Mouse (Mus musculus): ENCODE data around the gene Kif13a. TPM values are rescaled to one million over a fixed set of nuclear protein-coding genes. Genes with fewer than 3 reads are reported as not detected.

The Kif13a gene
- polyA plus RNA-seq, 1 experiment from 2014 or later = 11.7 TPM

DNA sequence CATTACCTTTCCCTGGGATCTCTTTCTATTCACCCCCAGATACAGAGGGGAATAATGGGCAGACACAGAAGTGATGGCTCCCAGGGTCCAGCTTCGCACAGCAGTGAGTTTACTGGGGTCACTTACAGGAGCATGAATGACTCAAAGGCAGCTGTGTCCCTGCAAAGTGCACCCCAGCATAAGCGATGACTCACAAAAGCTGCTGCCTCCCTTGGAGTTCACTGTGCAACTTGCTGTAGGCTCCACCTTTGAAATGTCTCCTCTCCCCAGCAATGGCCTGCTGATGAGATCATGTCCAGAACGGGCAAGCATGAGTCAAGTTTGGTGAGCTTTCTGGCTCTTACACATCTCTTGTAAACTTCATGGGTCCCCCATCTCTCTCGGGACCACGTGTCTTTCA, 29.5 kb upstream of the Kif13a start:
- Histone ChIP-seq H3K4me3 (ENCODE audit: low read length) (no peak overlapping the region), H3K27me3 (ENCODE audit: control insufficient read depth, insufficient read depth, low read depth, low read length) (no peaks in the 10 kb centered on the region), H3K9me3 (ENCODE audit: control insufficient read depth, low read length) (no peaks in the 10 kb centered on the region; the same call in 1 of the 2 replicates), H3K27ac (ENCODE audit: low read length) (no peak overlapping the region), H3K4me2 (ENCODE audit: low read depth, low read length) (no peak overlapping the region), H3K36me3 (ENCODE audit: control insufficient read depth, insufficient read depth, low read length) (no peaks in the 10 kb centered on the region), H3K4me1 (replicated peaks; ENCODE audit: control insufficient read depth, insufficient read depth, low read length) (no peaks in the 10 kb centered on the region), H3K9ac (ENCODE audit: low read length) (no peak overlapping the region)
- no peak for ATAC-seq (ENCODE audit: low read depth)
- 77% methylated on average over 5 of the region's 5 CpGs for WGBS

DNA sequence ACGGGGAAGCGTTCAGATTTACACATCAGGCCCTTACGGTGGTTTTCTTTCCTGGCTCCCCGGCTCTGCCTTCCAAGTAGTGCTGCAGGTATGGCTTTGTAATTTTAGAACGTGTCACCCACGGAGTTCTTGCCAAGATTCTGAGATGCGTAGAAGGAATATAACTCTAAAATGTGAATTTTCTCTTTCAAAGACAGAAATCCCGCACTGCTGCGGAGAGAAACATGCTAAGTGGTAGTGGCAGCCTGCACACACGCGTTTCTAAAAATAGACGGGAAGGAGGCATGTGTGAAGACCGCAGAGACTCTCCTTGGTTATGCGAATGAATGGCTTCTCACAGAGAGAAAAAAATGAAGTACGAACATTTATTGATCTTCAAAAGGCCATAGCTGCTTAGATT, 21.5 kb upstream of the Kif13a start:
- no peak overlapping the region for H3K9ac ChIP-seq (ENCODE audit: low read length)
- no peak overlapping the region for H3K4me3 ChIP-seq (ENCODE audit: low read length)
- no peaks in the 10 kb centered on the region for H3K9me3 ChIP-seq (ENCODE audit: control insufficient read depth, low read length)
- no peak overlapping the region for H3K27ac ChIP-seq (ENCODE audit: low read length)
- H3K27me3 ChIP-seq (ENCODE audit: control insufficient read depth, insufficient read depth, low read depth, low read length) = no peaks in the 10 kb centered on the region
- ATAC-seq (ENCODE audit: low read depth) = no peak
- H3K4me2 ChIP-seq (ENCODE audit: low read depth, low read length) = no peak overlapping the region
- no peaks in the 10 kb centered on the region for H3K36me3 ChIP-seq (ENCODE audit: control insufficient read depth, insufficient read depth, low read length)
- WGBS = 73% methylated on average over 15 of the region's 15 CpGs
- H3K4me1 ChIP-seq (replicated peaks; ENCODE audit: control insufficient read depth, insufficient read depth, low read length) = no peaks in the 10 kb centered on the region

GRCm38 (mm10) chr13:46949741-46950140, 20.1 kb upstream of the Kif13a start:
- H3K4me3 ChIP-seq (ENCODE audit: low read length) = no peak overlapping the region
- H3K9ac ChIP-seq (ENCODE audit: low read length) = no peak overlapping the region
- no peak overlapping the region for H3K4me2 ChIP-seq (ENCODE audit: low read depth, low read length)
- H3K27me3 ChIP-seq (ENCODE audit: control insufficient read depth, insufficient read depth, low read depth, low read length) = no peaks in the 10 kb centered on the region
- no peaks in the 10 kb centered on the region for H3K4me1 ChIP-seq (replicated peaks; ENCODE audit: control insufficient read depth, insufficient read depth, low read length)
- no peaks in the 10 kb centered on the region for H3K36me3 ChIP-seq (ENCODE audit: control insufficient read depth, insufficient read depth, low read length)
- no peaks in the 10 kb centered on the region for H3K9me3 ChIP-seq (ENCODE audit: control insufficient read depth, low read length)
- no peak for ATAC-seq (ENCODE audit: low read depth)
- 89% methylated on average over 2 of the region's 2 CpGs for WGBS
- H3K27ac ChIP-seq (ENCODE audit: low read length) = no peak overlapping the region

- Histone ChIP-seq H3K4me2 (ENCODE audit: low read depth, low read length) (no peak overlapping the region), H3K27ac (ENCODE audit: low read length) (no peak overlapping the region), H3K4me1 (replicated peaks; ENCODE audit: control insufficient read depth, insufficient read depth, low read length) (no peaks in the 10 kb centered on the region), H3K27me3 (ENCODE audit: control insufficient read depth, insufficient read depth, low read depth, low read length) (no peaks in the 10 kb centered on the region), H3K9ac (ENCODE audit: low read length) (no peak overlapping the region), H3K9me3 (ENCODE audit: control insufficient read depth, low read length) (no peaks in the 10 kb centered on the region), H3K36me3 (ENCODE audit: control insufficient read depth, insufficient read depth, low read length) (no peaks in the 10 kb centered on the region), H3K4me3 (ENCODE audit: low read length) (no peak overlapping the region)
- WGBS = 42% methylated on average over 3 of the region's 3 CpGs
- ATAC-seq (ENCODE audit: low read depth) = no peak
These were observed 18.4 kb upstream of the Kif13a start for GRCm38 (mm10) chr13:46948027-46948426.

GRCm38 (mm10) chr13:46946041-46946440, 16.4 kb upstream of the Kif13a start:
- WGBS = 78% methylated on average over 5 of the region's 5 CpGs

DNA sequence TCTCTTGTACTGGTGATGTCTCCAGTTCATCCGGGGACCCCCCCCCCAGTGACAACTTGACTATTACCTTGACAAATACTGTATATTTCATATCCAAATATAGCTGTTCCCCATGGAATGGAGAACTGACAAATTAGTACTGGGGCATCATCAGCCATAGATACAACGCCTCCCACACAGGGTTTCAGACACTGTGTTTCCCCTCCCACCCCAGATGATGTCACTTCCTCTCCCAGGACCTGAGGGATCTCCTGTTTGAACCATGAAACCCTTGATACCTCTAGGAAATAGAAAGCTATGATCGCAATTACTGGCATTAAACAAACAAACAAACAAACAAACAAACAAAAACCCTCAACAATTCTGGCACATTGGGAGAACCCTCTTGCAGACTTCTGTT, 15.6 kb upstream of the Kif13a start:
- no peaks in the 10 kb centered on the region for H3K27me3 ChIP-seq (ENCODE audit: control insufficient read depth, insufficient read depth, low read depth, low read length)
- H3K4me1 ChIP-seq (replicated peaks; ENCODE audit: control insufficient read depth, insufficient read depth, low read length) = no peaks in the 10 kb centered on the region
- H3K4me3 ChIP-seq (ENCODE audit: low read length) = no peak overlapping the region
- no peak for ATAC-seq (ENCODE audit: low read depth)
- H3K4me2 ChIP-seq (ENCODE audit: low read depth, low read length) = no peak overlapping the region
- H3K36me3 ChIP-seq (ENCODE audit: control insufficient read depth, insufficient read depth, low read length) = no peaks in the 10 kb centered on the region
- 66% methylated on average over 3 of the region's 3 CpGs for WGBS
- no peaks in the 10 kb centered on the region for H3K9me3 ChIP-seq (ENCODE audit: control insufficient read depth, low read length)
- H3K27ac ChIP-seq (ENCODE audit: low read length) = no peak overlapping the region
- H3K9ac ChIP-seq (ENCODE audit: low read length) = no peak overlapping the region

More at GRCm38 (mm10) chr13:46946041-46946440, 16.4 kb upstream of the Kif13a start:
- Histone ChIP-seq H3K4me3 (ENCODE audit: low read length) (no peak overlapping the region), H3K4me1 (replicated peaks; ENCODE audit: control insufficient read depth, insufficient read depth, low read length) (no peaks in the 10 kb centered on the region), H3K9ac (ENCODE audit: low read length) (no peak overlapping the region), H3K9me3 (ENCODE audit: control insufficient read depth, low read length) (no peaks in the 10 kb centered on the region), H3K36me3 (ENCODE audit: control insufficient read depth, insufficient read depth, low read length) (no peaks in the 10 kb centered on the region), H3K27me3 (ENCODE audit: control insufficient read depth, insufficient read depth, low read depth, low read length) (no peaks in the 10 kb centered on the region), H3K27ac (ENCODE audit: low read length) (no peak overlapping the region), H3K4me2 (ENCODE audit: low read depth, low read length) (no peak overlapping the region)
- ATAC-seq (ENCODE audit: low read depth) = no peak

DNA sequence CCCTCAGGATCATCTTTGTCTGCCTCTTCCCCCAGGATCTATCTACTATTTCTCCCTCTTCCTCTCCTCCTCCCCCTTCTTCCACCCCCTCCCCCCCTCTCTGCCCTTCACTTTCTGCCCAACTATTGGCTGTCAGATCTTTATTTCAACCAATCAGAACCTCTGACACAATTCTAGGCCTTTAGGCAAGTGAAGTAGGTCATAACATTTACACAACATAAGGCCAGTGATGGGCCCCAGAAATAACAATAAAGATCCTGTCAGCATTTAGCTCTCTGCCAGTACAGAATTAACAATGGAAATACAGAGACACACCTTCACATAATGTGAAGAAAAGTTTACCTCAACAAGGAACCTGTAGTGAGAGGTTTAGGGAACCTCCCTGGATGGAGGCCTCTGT, 13.6 kb upstream of the Kif13a start:
- Histone ChIP-seq H3K4me3 (ENCODE audit: low read length) (no peak overlapping the region), H3K9me3 (ENCODE audit: control insufficient read depth, low read length) (no peaks in the 10 kb centered on the region), H3K4me1 (replicated peaks; ENCODE audit: control insufficient read depth, insufficient read depth, low read length) (no peaks in the 10 kb centered on the region), H3K4me2 (ENCODE audit: low read depth, low read length) (no peak overlapping the region), H3K9ac (ENCODE audit: low read length) (no peak overlapping the region), H3K27ac (ENCODE audit: low read length) (no peak overlapping the region), H3K36me3 (ENCODE audit: control insufficient read depth, insufficient read depth, low read length) (no peaks in the 10 kb centered on the region), H3K27me3 (ENCODE audit: control insufficient read depth, insufficient read depth, low read depth, low read length) (no peaks in the 10 kb centered on the region)
- ATAC-seq (ENCODE audit: low read depth) = no peak

DNA sequence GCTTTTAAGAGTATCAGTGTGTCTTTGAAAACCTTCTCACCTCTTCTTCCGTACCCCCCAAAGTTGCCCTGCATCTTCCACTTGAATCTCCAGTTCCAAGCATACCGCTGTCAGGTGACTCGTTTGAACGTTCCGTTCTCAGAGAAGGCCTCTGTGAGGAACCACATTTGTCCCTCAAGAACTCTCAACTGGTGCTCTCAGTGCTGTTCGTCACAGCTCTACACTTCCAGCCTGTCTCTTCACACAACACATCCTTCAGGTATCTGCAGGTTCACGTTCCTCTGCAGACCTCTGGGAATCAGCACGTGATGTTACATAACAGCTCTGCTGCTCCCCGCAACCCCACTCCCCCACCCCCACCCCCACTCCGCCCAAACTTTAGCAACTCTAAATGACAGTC, 4.4 kb upstream of the Kif13a start:
- Histone ChIP-seq H3K36me3 (ENCODE audit: control insufficient read depth, insufficient read depth, low read length) (no peaks in the 10 kb centered on the region), H3K4me3 (ENCODE audit: low read length) (no peak overlapping the region), H3K9me3 (ENCODE audit: control insufficient read depth, low read length) (no peaks in the 10 kb centered on the region), H3K9ac (ENCODE audit: low read length) (no peak overlapping the region), H3K4me1 (replicated peaks; ENCODE audit: control insufficient read depth, insufficient read depth, low read length) (peaks cover 8% of the 10 kb centered on the region), H3K27ac (ENCODE audit: low read length) (no peak overlapping the region), H3K27me3 (ENCODE audit: control insufficient read depth, insufficient read depth, low read depth, low read length) (no peaks in the 10 kb centered on the region), H3K4me2 (ENCODE audit: low read depth, low read length) (no peak overlapping the region)
- ATAC-seq (ENCODE audit: low read depth) = no peak
- WGBS = 62% methylated on average over 10 of the region's 10 CpGs

- Histone ChIP-seq H3K9me3 (ENCODE audit: control insufficient read depth, low read length) (no peaks in the 10 kb centered on the region), H3K27ac (ENCODE audit: low read length) (peak overlapping the region; percentile 16; the same call in 1 of the 2 replicates), H3K9ac (ENCODE audit: low read length) (no peak overlapping the region), H3K4me1 (replicated peaks; ENCODE audit: control insufficient read depth, insufficient read depth, low read length) (peaks cover 18% of the 10 kb centered on the region), H3K36me3 (ENCODE audit: control insufficient read depth, insufficient read depth, low read length) (no peaks in the 10 kb centered on the region), H3K27me3 (ENCODE audit: control insufficient read depth, insufficient read depth, low read depth, low read length) (no peaks in the 10 kb centered on the region), H3K4me2 (ENCODE audit: low read depth, low read length) (no peak overlapping the region), H3K4me3 (ENCODE audit: low read length) (no peak overlapping the region)
- 53% methylated on average over 6 of the region's 6 CpGs for WGBS
- ATAC-seq (ENCODE audit: low read depth) = no peak
These were observed 3.2 kb upstream of the Kif13a start for GRCm38 (mm10) chr13:46932846-46933245.

DNA sequence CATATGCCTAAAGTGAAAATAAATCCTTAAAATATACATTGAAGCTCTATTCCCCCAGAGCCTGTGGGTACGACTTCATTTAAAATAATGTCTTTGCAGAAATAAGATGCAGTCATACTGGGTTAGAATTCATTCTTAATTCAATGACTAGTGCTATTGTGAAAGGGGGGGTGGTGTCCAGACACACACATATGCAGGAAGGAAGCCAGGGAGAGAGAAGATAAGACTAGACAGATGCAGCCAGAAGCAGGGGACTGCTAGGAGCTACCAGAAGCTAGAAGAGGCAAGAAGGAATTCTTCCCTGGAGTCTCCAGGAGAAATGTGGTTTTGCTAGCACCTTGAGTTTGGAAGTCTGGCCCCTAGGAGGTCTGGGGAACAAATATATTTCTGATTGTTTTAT, 2.4 kb upstream of the Kif13a start:
- WGBS = 64% methylated on average over 1 of the region's 1 CpGs
- no peak overlapping the region for H3K4me2 ChIP-seq (ENCODE audit: low read depth, low read length)
- H3K9me3 ChIP-seq (ENCODE audit: control insufficient read depth, low read length) = no peaks in the 10 kb centered on the region
- H3K4me3 ChIP-seq (ENCODE audit: low read length) = no peak overlapping the region
- no peak overlapping the region for H3K9ac ChIP-seq (ENCODE audit: low read length)
- ATAC-seq (ENCODE audit: low read depth) = no peak
- peaks cover 18% of the 10 kb centered on the region for H3K4me1 ChIP-seq (replicated peaks; ENCODE audit: control insufficient read depth, insufficient read depth, low read length)
- no peaks in the 10 kb centered on the region for H3K36me3 ChIP-seq (ENCODE audit: control insufficient read depth, insufficient read depth, low read length)
- no peak overlapping the region for H3K27ac ChIP-seq (ENCODE audit: low read length)
- no peaks in the 10 kb centered on the region for H3K27me3 ChIP-seq (ENCODE audit: control insufficient read depth, insufficient read depth, low read depth, low read length)
